Mouse (Mus musculus) intestine, embryonic 15.5 days (tissue): ENCODE measurements around the gene Abcb10. TPM values are rescaled to one million over a fixed set of nuclear protein-coding genes. Genes with fewer than 3 reads are reported as not detected.
A peak's percentile ranks its signal among the peaks of the same experiment; 100 is the strongest.

Experiments used
- ATAC-seq: fragments of 200-750 bp; cut with Nextera tagmentation; 2 replicates; pipeline ENCODE4 v1.8.0; 2017; ENCODE audit warnings: moderate TSS enrichment, moderate library complexity
- H3K27ac ChIP-seq: fragments of 300-500 bp; sonication (generic); 2 replicates; pipeline ENCODE4 v1.5.1; 2015; ENCODE audit warnings: mild to moderate bottlenecking, inconsistent platforms
- H3K27me3 ChIP-seq: fragments of 300-500 bp; sonication (generic); replicated peaks from 2 replicates; pipeline ENCODE4 v1.6.1; 2015; ENCODE audit warnings: inconsistent platforms
- H3K36me3 ChIP-seq: fragments of 300-500 bp; sonication (generic); 2 replicates; pipeline ENCODE4 v1.6.1; 2015; ENCODE audit warnings: inconsistent platforms
- H3K4me1 ChIP-seq: fragments of 300-500 bp; sonication (generic); replicated peaks from 2 replicates; pipeline ENCODE4 v1.6.1; 2015; ENCODE audit warnings: inconsistent platforms
- H3K4me2 ChIP-seq: fragments of 300-500 bp; sonication (generic); replicated peaks from 2 replicates; pipeline ENCODE4 v1.6.1; 2015; ENCODE audit warnings: mild to moderate bottlenecking, inconsistent platforms
- H3K4me3 ChIP-seq: fragments of 300-500 bp; sonication (generic); replicated peaks from 2 replicates; pipeline ENCODE4 v1.5.1; 2015; ENCODE audit warnings: inconsistent platforms
- H3K9ac ChIP-seq: fragments of 300-500 bp; sonication (generic); 2 replicates; pipeline ENCODE4 v1.6.1; 2015; ENCODE audit warnings: inconsistent platforms
- H3K9me3 ChIP-seq: fragments of 300-500 bp; sonication (generic); 2 replicates; pipeline ENCODE4 v1.6.1; 2016; ENCODE audit warnings: inconsistent platforms
- WGBS: fragments of 180-500 bp; shearing (Covaris S2); methylation state at CpG from one replicate; pipeline ENCODE4 v1.1.7; 2015; 5-methylcytosine and 5-hydroxymethylcytosine counted together
- microRNA counts: library from miRNA; unstranded; fragments of <30 nt; microRNA quantifications from one replicate; lab custom pipeline; 2016
- polyA plus RNA-seq: library from polyadenylated mRNA; unstranded; fragments of >200 nt; fragmentation: Nextera tagmentation; extraction: Ambion mirVana; gene quantifications from 2 replicates; pipeline ENCODE4 v1.2.1, GENCODE M21; 2015

Abcb10 gene
- polyA plus RNA-seq, 1 experiment from 2014 or later: 22.3 TPM

GRCm38 (mm10) chr8:123949686-123949986 is 33.3 kb downstream of the Abcb10 start:
- no peaks in the 10 kb centered on the region for H3K27me3 ChIP-seq
- peak overlapping the region; percentile 90 for H3K27ac ChIP-seq
- peak; percentile 48 for ATAC-seq
- peaks cover 9% of the 10 kb centered on the region for H3K36me3 ChIP-seq
- peaks cover 5% of the 10 kb centered on the region for H3K4me1 ChIP-seq
- H3K4me3 ChIP-seq: peak overlapping the region; percentile 100
- H3K4me2 ChIP-seq: peak overlapping the region; percentile 94
- H3K9ac ChIP-seq: peak overlapping the region; percentile 89
- no peaks in the 10 kb centered on the region for H3K9me3 ChIP-seq
- WGBS: 2% methylated on average over 10 of the region's 10 CpGs

- H3K9ac ChIP-seq: peak within 1 kb of the TSS; percentile 89
- H3K4me2 ChIP-seq: peak within 1 kb of the TSS; percentile 94
- H3K9me3 ChIP-seq: no peaks in the 10 kb centered on the region
- peak within 1 kb of the TSS; percentile 100 for H3K4me3 ChIP-seq
- no peaks in the 10 kb centered on the region for H3K27me3 ChIP-seq
- peaks cover 5% of the 10 kb centered on the region for H3K4me1 ChIP-seq
- peak; percentile 93 for ATAC-seq
- H3K36me3 ChIP-seq: peaks cover 8% of the 10 kb centered on the region
- H3K27ac ChIP-seq: peak within 1 kb of the TSS; percentile 90
- under 1% methylated on average over 77 of the region's 77 CpGs for WGBS
Observed at GRCm38 (mm10) chr8:123948942-123949685, 33.8 kb downstream of the Abcb10 start, which contains the start of gene Nup133. TSS of gene Nup133 (minus strand) at chr8:123949265.

DNA sequence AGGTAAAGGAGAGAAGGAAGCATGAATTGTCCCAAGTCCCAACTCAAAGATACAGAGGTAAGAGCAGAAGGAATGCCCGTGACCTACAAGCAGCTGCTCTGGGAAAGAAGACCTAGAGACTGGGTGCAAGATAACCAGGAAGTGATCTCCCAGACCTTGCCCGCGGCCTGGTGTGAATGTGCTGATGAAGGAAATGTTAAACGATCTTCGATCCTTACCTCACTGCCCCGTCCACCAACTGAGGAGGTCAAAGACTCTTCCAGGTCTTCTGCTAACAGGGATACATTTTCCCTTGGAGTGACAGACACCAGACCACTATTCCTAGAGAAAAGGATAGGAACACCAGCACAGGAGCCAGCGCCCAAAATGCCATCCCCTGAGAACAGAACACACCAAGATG is 53.9 kb downstream of the Abcb10 start:
- ATAC-seq: no peak
- Histone ChIP-seq H3K36me3 (peaks cover 28% of the 10 kb centered on the region), H3K9ac (no peak overlapping the region), H3K4me1 (no peaks in the 10 kb centered on the region), H3K9me3 (no peaks in the 10 kb centered on the region), H3K27ac (no peak overlapping the region), H3K27me3 (no peaks in the 10 kb centered on the region), H3K4me2 (no peak overlapping the region), H3K4me3 (no peak overlapping the region)
- WGBS: 92% methylated on average over 7 of the region's 7 CpGs

GRCm38 (mm10) chr8:123925671-123926070 is 57.3 kb downstream of the Abcb10 start:
- Histone ChIP-seq H3K4me1 (no peaks in the 10 kb centered on the region), H3K4me2 (no peak overlapping the region)

DNA sequence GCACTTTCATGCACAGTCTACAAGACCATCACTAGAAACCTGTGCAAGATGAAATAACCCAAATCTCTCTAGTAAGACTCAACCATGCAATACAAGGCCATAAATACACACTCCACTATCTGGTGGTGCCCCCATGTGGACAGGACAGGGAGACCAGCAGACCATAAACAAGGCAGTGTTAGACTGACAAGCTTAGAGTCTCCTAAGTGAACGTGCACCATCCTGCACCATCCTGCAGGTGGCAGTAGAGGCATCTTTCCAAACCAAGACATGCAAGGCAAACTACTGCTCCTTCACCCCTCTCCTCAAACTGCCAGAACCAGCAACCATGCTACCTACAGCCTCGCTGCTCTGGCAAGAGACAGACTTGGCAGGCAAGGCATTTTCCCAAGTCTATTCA is 58.2 kb downstream of the Abcb10 start:
- Histone ChIP-seq H3K36me3 (peaks cover 44% of the 10 kb centered on the region), H3K4me2 (no peak overlapping the region), H3K9me3 (no peaks in the 10 kb centered on the region), H3K4me3 (no peak overlapping the region), H3K4me1 (no peaks in the 10 kb centered on the region), H3K27ac (no peak overlapping the region), H3K27me3 (no peaks in the 10 kb centered on the region), H3K9ac (no peak overlapping the region)
- 9% methylated on average over 2 of the region's 2 CpGs for WGBS
- ATAC-seq: peak; percentile 77

More at GRCm38 (mm10) chr8:123925671-123926070, 57.3 kb downstream of the Abcb10 start:
- 85% methylated on average over 3 of the region's 3 CpGs for WGBS
- Histone ChIP-seq H3K4me3 (no peak overlapping the region), H3K27me3 (no peaks in the 10 kb centered on the region), H3K9me3 (no peaks in the 10 kb centered on the region), H3K27ac (no peak overlapping the region), H3K9ac (no peak overlapping the region), H3K36me3 (peaks cover 50% of the 10 kb centered on the region)
- ATAC-seq: no peak

- Histone ChIP-seq H3K4me3 (no peak overlapping the region), H3K36me3 (peaks cover 28% of the 10 kb centered on the region), H3K4me2 (no peak overlapping the region), H3K9ac (no peak overlapping the region), H3K4me1 (no peaks in the 10 kb centered on the region), H3K27ac (no peak overlapping the region), H3K27me3 (no peaks in the 10 kb centered on the region), H3K9me3 (no peaks in the 10 kb centered on the region)
- no peak for ATAC-seq
- 97% methylated on average over 3 of the region's 3 CpGs for WGBS
Observed at GRCm38 (mm10) chr8:123914635-123915034, 68.3 kb downstream of the Abcb10 start.

DNA sequence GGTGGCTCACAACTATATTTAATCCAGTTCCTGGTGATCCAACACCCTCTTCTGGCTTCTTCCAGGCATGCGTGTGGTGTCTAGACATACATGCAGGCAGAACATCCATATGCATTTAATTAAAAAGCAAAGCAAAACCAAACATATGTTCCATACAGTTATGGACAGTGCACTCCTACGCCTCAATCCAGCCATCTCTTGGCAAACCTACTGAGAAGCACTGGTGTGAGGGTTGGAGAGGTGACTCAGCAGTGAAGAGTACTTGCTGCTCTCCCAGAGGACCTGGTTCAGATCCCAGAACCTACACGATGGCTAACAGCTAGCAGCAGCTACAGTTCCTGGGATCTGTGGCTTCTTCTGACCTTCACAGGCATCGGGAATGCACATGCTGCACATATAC is 70.7 kb downstream of the Abcb10 start:
- Histone ChIP-seq H3K9me3 (no peaks in the 10 kb centered on the region), H3K4me2 (no peak overlapping the region), H3K4me1 (no peaks in the 10 kb centered on the region), H3K9ac (no peak overlapping the region), H3K27ac (no peak overlapping the region), H3K36me3 (peaks cover 23% of the 10 kb centered on the region), H3K4me3 (no peak overlapping the region), H3K27me3 (no peaks in the 10 kb centered on the region)
- WGBS: 87% methylated on average over 4 of the region's 4 CpGs
- ATAC-seq: no peak

DNA sequence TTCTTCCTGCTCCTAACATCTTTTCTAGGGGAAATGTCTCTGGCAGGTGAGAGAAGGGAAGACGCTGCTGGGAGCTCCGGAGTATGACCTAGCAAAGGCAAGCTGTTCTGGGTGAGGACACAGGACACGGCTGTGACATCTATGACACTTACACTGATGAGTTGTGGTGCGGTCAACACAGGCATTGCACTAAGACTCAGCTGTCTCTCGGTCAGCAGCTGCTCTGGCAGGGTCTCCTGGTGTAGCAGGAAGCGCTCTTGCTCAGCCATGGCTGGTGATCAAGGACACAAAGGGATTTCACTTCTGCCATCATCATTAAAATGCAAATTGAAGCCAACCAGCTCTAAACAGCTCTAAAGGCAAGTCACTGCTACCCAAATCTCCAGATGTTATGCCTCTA is 75.3 kb downstream of the Abcb10 start:
- peaks cover 36% of the 10 kb centered on the region for H3K36me3 ChIP-seq
- no peak overlapping the region for H3K27ac ChIP-seq
- WGBS: 87% methylated on average over 6 of the region's 6 CpGs
- H3K9ac ChIP-seq: no peak overlapping the region
- H3K27me3 ChIP-seq: no peaks in the 10 kb centered on the region
- H3K4me1 ChIP-seq: no peaks in the 10 kb centered on the region
- no peaks in the 10 kb centered on the region for H3K9me3 ChIP-seq
- no peak for ATAC-seq
- H3K4me3 ChIP-seq: no peak overlapping the region
- H3K4me2 ChIP-seq: no peak overlapping the region

- H3K9me3 ChIP-seq: no peaks in the 10 kb centered on the region
- 80% methylated on average over 7 of the region's 7 CpGs for WGBS
- H3K27me3 ChIP-seq: no peaks in the 10 kb centered on the region
- H3K4me2 ChIP-seq: no peak overlapping the region
- no peak overlapping the region for H3K27ac ChIP-seq
- no peaks in the 10 kb centered on the region for H3K4me1 ChIP-seq
- H3K36me3 ChIP-seq: peaks cover 38% of the 10 kb centered on the region
- H3K4me3 ChIP-seq: no peak overlapping the region
- ATAC-seq: no peak
- H3K9ac ChIP-seq: no peak overlapping the region
Observed at GRCm38 (mm10) chr8:123902653-123903052, 80.3 kb downstream of the Abcb10 start.

MicroRNAs encoded within 50 kb of the gene (microRNA counts, 519-probe panel; counts per million panel counts)
- microRNA mmu-miR-1967 (lab: Ali Mortazavi, UCI): 2,283 counts per million, percentile 58 among the panel's probes with 10 or more counts

Other genes starting within 250 kb of the Abcb10 start
- 53.1 and 54.8 TPM in 2 replicates for gene Rab4a, start 177.1 kb downstream of the Abcb10 start, polyA plus RNA-seq
- gene Ccsap, start 122.9 kb downstream of the Abcb10 start, polyA plus RNA-seq: 3.4 and 3.6 TPM in 2 replicates
- 6.3 and 22.2 TPM in 2 replicates for gene Acta1, start 88.4 kb downstream of the Abcb10 start, polyA plus RNA-seq
- 29.4 and 34.0 TPM in 2 replicates for gene Nup133, start 33.9 kb downstream of the Abcb10 start, polyA plus RNA-seq
- gene Taf5l, start 38.3 kb upstream of the Abcb10 start, polyA plus RNA-seq: 40.0 and 40.6 TPM in 2 replicates
- 3.8 and 4.6 TPM in 2 replicates for gene Urb2, start 38.4 kb upstream of the Abcb10 start, polyA plus RNA-seq
- gene Galnt2, start 248.3 kb upstream of the Abcb10 start, polyA plus RNA-seq: 58.8 and 66.9 TPM in 2 replicates